Mouse (Mus musculus) fat pad, adult 2 months (tissue): ENCODE measurements around the gene Fkbp7.

Experiments
- DNase-seq: peaks from one replicate; pipeline ENCODE4 v3.0.0-alpha.2; 2011; ENCODE audit warnings: low read depth, low spot score; ENCODE audit errors: extremely low read depth

The Fkbp7 gene

GRCm38 (mm10) chr2:76672966-76673392, at the start of gene Fkbp7:
Fkbp7 (minus strand) TSS chr2:76673116.
- DNase-seq = no peak

GRCm38 (mm10) chr2:76719650-76720049, 46.7 kb upstream of the Fkbp7 start:
- no peak for DNase-seq

GRCm38 (mm10) chr2:76714984-76715383, 42.1 kb upstream of the Fkbp7 start:
- no peak for DNase-seq

GRCm38 (mm10) chr2:76708512-76708911, 35.6 kb upstream of the Fkbp7 start:
- no peak for DNase-seq

- DNase-seq = no peak
Measured at GRCm38 (mm10) chr2:76705655-76706054, 32.7 kb upstream of the Fkbp7 start.

- no peak for DNase-seq
Measured at GRCm38 (mm10) chr2:76702751-76703150, 29.8 kb upstream of the Fkbp7 start.

GRCm38 (mm10) chr2:76702188-76702587, 29.3 kb upstream of the Fkbp7 start:
- no peak for DNase-seq

GRCm38 (mm10) chr2:76695290-76695689, 22.4 kb upstream of the Fkbp7 start:
- no peak for DNase-seq

GRCm38 (mm10) chr2:76693765-76694164, 20.8 kb upstream of the Fkbp7 start:
- no peak for DNase-seq

- DNase-seq = no peak
Measured at GRCm38 (mm10) chr2:76690436-76691204, 17.7 kb upstream of the Fkbp7 start.

- DNase-seq = peak; percentile 39
Measured at GRCm38 (mm10) chr2:76688162-76688561, 15.2 kb upstream of the Fkbp7 start.

- no peak for DNase-seq
Measured at GRCm38 (mm10) chr2:76687608-76688007, 14.7 kb upstream of the Fkbp7 start.

- no peak for DNase-seq
Measured at GRCm38 (mm10) chr2:76686986-76687385, 14.1 kb upstream of the Fkbp7 start.

- DNase-seq = no peak
Measured at GRCm38 (mm10) chr2:76682301-76682700, 9.4 kb upstream of the Fkbp7 start.

- no peak for DNase-seq
Measured at GRCm38 (mm10) chr2:76676401-76677226, 3.7 kb upstream of the Fkbp7 start.

GRCm38 (mm10) chr2:76675949-76676348, 3.0 kb upstream of the Fkbp7 start:
- DNase-seq = no peak

- no peak for DNase-seq
Measured at GRCm38 (mm10) chr2:76675451-76675850, 2.5 kb upstream of the Fkbp7 start.

- DNase-seq = no peak
Measured at GRCm38 (mm10) chr2:76674725-76675427, 2.0 kb upstream of the Fkbp7 start, which contains the start of gene Plekha3. Plekha3 (plus strand) TSS chr2:76675281.

- DNase-seq = no peak
Measured at GRCm38 (mm10) chr2:76673472-76674081, 661 bp upstream of the Fkbp7 start.

- DNase-seq = no peak
Measured at GRCm38 (mm10) chr2:76672134-76672745, 676 bp downstream of the Fkbp7 start.

GRCm38 (mm10) chr2:76671641-76672040, 1.3 kb downstream of the Fkbp7 start:
- DNase-seq = no peak
